10 mouse cellular contexts compared by ENCODE assay signal in the genomic region with DNA sequence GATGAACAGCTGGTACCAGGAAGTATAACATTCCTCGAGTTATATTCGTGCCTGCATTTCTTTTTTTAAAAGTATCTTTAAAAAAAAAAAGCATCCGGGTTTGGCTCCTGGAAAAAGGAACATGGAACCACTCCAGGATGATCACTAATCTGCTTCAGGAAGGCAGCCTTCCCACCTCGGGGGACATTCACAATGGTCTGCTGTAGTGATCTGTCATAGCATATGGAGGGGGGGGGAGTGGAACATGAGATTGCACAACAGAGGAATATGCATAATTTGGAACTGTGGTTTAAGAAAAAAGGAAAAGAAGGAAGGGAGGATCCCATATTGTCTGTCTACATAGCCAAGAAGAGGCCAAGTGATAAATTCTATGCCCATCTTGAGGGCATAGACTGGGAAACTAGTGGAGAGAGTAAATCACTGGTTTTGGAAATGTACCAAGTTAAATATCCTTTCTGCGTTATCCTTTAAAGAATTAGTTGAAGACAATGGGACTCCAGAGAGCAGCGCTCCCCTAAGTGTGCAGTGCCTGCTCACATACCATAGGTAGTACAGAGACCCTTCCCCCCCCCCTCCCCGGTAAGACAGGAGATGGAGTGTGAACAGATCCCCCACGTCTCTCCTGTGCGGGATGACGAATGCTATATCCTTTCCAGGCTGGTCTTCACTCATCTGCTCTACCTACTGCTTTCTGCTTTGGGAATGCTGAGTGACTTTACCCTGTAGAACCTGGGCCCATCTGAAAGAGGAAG.
DNase-seq lines count a peak whose midpoint lies in the region; ATAC-seq and TF ChIP-seq lines count a peak whose summit lies in the region.
"Had no signal": no experiment of that assay in that cellular context is flagged by ENCODE, and none has a peak within 500 bp of the region (broad histone marks: within the 10 kb centered on the region; RNA-seq: fewer than 3 reads in every experiment).

No protein-coding gene starts in this region.

- H3K4me1 ChIP-seq in heart, postnatal 0 days (ENCODE audit: control insufficient read depth, insufficient read depth) = 0 out of 2 replicates have a peak, but pooled peaks cover 18% of the 10 kb centered on the region
- H3K4me1 ChIP-seq in neural tube, embryonic 14.5 days (ENCODE audit: control insufficient read depth, insufficient read depth, low read length) = peaks cover 22% of the 10 kb centered on the region
- H3K4me1 ChIP-seq in forebrain, embryonic 15.5 days = peaks cover 42% of the 10 kb centered on the region

- peak; percentile 40; the same call in 1 of the 2 replicates for TF ChIP-seq EP300 in heart, postnatal 0 days (IDR thresholded peaks at IDR 0.05; ENCODE audit: low read depth)

- peak; percentile 32; the same call in 1 of the 2 replicates for ATAC-seq in heart, postnatal 0 days (ENCODE audit: insufficient read depth, low read depth)
- 0 out of 2 replicates have a peak, but pooled peaks have one; percentile 18 for ATAC-seq in neural tube, embryonic 14.5 days (ENCODE audit: low read depth)
- ATAC-seq in forebrain, embryonic 15.5 days (replicated peaks) = 0 out of 2 replicates have a peak, but pooled peaks have one; percentile 21

- H3K9ac ChIP-seq in heart, postnatal 0 days (replicated peaks; ENCODE audit: low read depth, low read length) = no peak overlapping the region
- H3K9ac ChIP-seq in neural tube, embryonic 14.5 days (replicated peaks; ENCODE audit: low read depth, low read length) = no peak overlapping the region
- no peak overlapping the region for H3K9ac ChIP-seq in forebrain, embryonic 15.5 days (replicated peaks)
- H3K9ac ChIP-seq: limb, embryonic 13.5 days had no signal

- no peaks in the 10 kb centered on the region for H3K27me3 ChIP-seq in heart, postnatal 0 days (ENCODE audit: control insufficient read depth, insufficient read depth, low read length)
- H3K27me3 ChIP-seq in neural tube, embryonic 14.5 days (ENCODE audit: control insufficient read depth, insufficient read depth, low read length) = no peaks in the 10 kb centered on the region
- H3K27me3 ChIP-seq in forebrain, embryonic 15.5 days = 0 out of 2 replicates have a peak, but pooled peaks cover 2% of the 10 kb centered on the region
- no peaks in the 10 kb centered on the region for H3K27me3 ChIP-seq in myocyte (ENCODE audit: control insufficient read depth, insufficient read depth, insufficient read length)

- no peak overlapping the region for H3ac ChIP-seq in myocyte (ENCODE audit: control insufficient read depth, insufficient read length)

- no peaks in the 10 kb centered on the region for H3K9me3 ChIP-seq in heart, postnatal 0 days (replicated peaks; ENCODE audit: control insufficient read depth, low read length)
- no peaks in the 10 kb centered on the region for H3K9me3 ChIP-seq in neural tube, embryonic 14.5 days (ENCODE audit: control insufficient read depth, low read length)
- no peaks in the 10 kb centered on the region for H3K9me3 ChIP-seq in forebrain, embryonic 15.5 days
- H3K9me3 ChIP-seq: limb, embryonic 13.5 days had no signal

- H3K4me3 ChIP-seq in heart, postnatal 0 days (ENCODE audit: low read depth, low read length) = no peak overlapping the region
- no peak overlapping the region for H3K4me3 ChIP-seq in neural tube, embryonic 14.5 days (ENCODE audit: low read depth, low read length)
- no peak overlapping the region for H3K4me3 ChIP-seq in forebrain, embryonic 15.5 days
- H3K4me3 ChIP-seq in myocyte = no peak overlapping the region
- H3K4me3 ChIP-seq: limb, embryonic 13.5 days had no signal

- H3K4me2 ChIP-seq in heart, postnatal 0 days (ENCODE audit: low read depth, low read length) = 0 out of 2 replicates have a peak overlapping the region, but pooled peaks have one; percentile 33
- H3K4me2 ChIP-seq in neural tube, embryonic 14.5 days (ENCODE audit: low read depth, low read length) = no peak overlapping the region
- no peak overlapping the region for H3K4me2 ChIP-seq in forebrain, embryonic 15.5 days (replicated peaks)
- peak overlapping the region; percentile 42 for H3K4me2 ChIP-seq in myocyte (ENCODE audit: low read depth)

- no peaks in the 10 kb centered on the region for H3K79me2 ChIP-seq in myocyte (ENCODE audit: control insufficient read depth, insufficient read depth)

- no peak overlapping the region for H3K27ac ChIP-seq in heart, postnatal 0 days (ENCODE audit: low read depth)
- no peak overlapping the region for H3K27ac ChIP-seq in neural tube, embryonic 14.5 days (ENCODE audit: low read depth, low read length)
- H3K27ac ChIP-seq in forebrain, embryonic 15.5 days (replicated peaks) = peak overlapping the region; percentile 20; the same call in 1 of the 2 replicates
- H3K27ac ChIP-seq: limb, embryonic 13.5 days had no signal

- TF ChIP-seq CTCF in heart, postnatal 0 days (IDR thresholded peaks at IDR 0.05; ENCODE audit: low read depth) = no peak

- no peak for TF ChIP-seq POLR2A in myocyte (IDR thresholded peaks at IDR 0.05; ENCODE audit: insufficient read length, low read depth)

- 51% methylated on average over 10 of the region's 10 CpGs for WGBS in heart, postnatal 0 days
- 50% methylated on average over 10 of the region's 10 CpGs for WGBS in neural tube, embryonic 14.5 days
- 49% methylated on average over 10 of the region's 10 CpGs for WGBS in forebrain, embryonic 15.5 days

- DNase-seq in heart, postnatal 0 days (ENCODE audit: low spot score) = no peak
- no peak for DNase-seq in heart, adult 11 months
- DNase-seq in neural tube, embryonic 10.5 days (ENCODE audit: extremely low spot score, low spot score) = no peak
- DNase-seq in thymus, adult 18-20 months = no peak
- DNase-seq: cerebellum, adult 11 months; lung, postnatal 10 days had no signal

- H3K36me3 ChIP-seq in heart, postnatal 0 days (replicated peaks; ENCODE audit: control insufficient read depth, insufficient read depth, low read length) = no peaks in the 10 kb centered on the region
- H3K36me3 ChIP-seq in neural tube, embryonic 14.5 days (ENCODE audit: control insufficient read depth, insufficient read depth, low read length) = no peaks in the 10 kb centered on the region
- H3K36me3 ChIP-seq in forebrain, embryonic 15.5 days = no peaks in the 10 kb centered on the region
- H3K36me3 ChIP-seq in myocyte (ENCODE audit: control insufficient read depth, insufficient read depth) = no peaks in the 10 kb centered on the region
- H3K36me3 ChIP-seq: limb, embryonic 13.5 days had no signal

TF ChIP-seq in myocyte, 11 proteins besides CTCF, POLR2A, EP300 and RAD21:
- TF ChIP-seq MYOD1 (IDR thresholded peaks at IDR 0.05; ENCODE audit: control insufficient read depth in 1 of 3, insufficient read length in 2 of 3, low read depth in 2 of 3) = no peak
- TF ChIP-seq CEBPB (IDR thresholded peaks at IDR 0.05; ENCODE audit: insufficient read depth, poor library complexity, severe bottlenecking) = peak; percentile 89
- TF ChIP-seq USF1 (IDR thresholded peaks at IDR 0.05; ENCODE audit: low read depth) = no peak

Comparison
In these comparisons a context has a peak if more than half of its experiments do, and no peak if none do; other contexts are left out.
1. H3K4me2 ChIP-seq: peak in heart, postnatal 0 days (single experiment) and myocyte (single experiment); none in neural tube, embryonic 14.5 days (single experiment) and forebrain, embryonic 15.5 days (single experiment).
2. Peak in every context shown above with its lines, with median percentiles within 50 percentile points of each other: ATAC-seq.